Mouse (Mus musculus): Measurements from ENCODE around the gene Spsb1.

Spsb1 gene

GRCm38 (mm10) chr4:149875296-149875695 lies 79.5 kb downstream of the Spsb1 start:
- ChIA-PET POLR2A (interaction anchor here in 3 of 4 experiments (0.6 to 0.8 kb wide), 3 partner anchors 11 to 99 kb away, joined by 3 to 7 read pairs (median 3); no protein-coding TSS in a partner anchor), CTCF (interaction anchor here in 1 of 4 experiments (0.9 kb wide), 1 partner anchor 33 kb away, joined by 3 read pairs; no protein-coding TSS in a partner anchor)

GRCm38 (mm10) chr4:149872236-149872635 lies 82.6 kb downstream of the Spsb1 start:
- POLR2A ChIA-PET = interaction anchor here in 2 of 4 experiments (0.7 to 1.8 kb wide), 4 partner anchors 9 to 113 kb away, joined by 3 to 7 read pairs (median 4); no protein-coding TSS in a partner anchor
- CTCF ChIA-PET = interaction anchor here in 2 of 4 experiments (0.6 kb wide), 2 partner anchors 65 to 993 kb away, joined by 3 read pairs; no protein-coding TSS in a partner anchor

- ChIA-PET CTCF (interaction anchor here in 2 of 4 experiments (0.6 to 1.9 kb wide), 4 partner anchors 15 to 1426 kb away, joined by 3 to 8 read pairs (median 6); no protein-coding TSS in a partner anchor), POLR2A (interaction anchor here in 2 of 4 experiments (0.7 to 1.6 kb wide), 3 partner anchors 22 to 114 kb away, joined by 3 to 7 read pairs (median 4); no protein-coding TSS in a partner anchor)
Measured at GRCm38 (mm10) chr4:149871582-149871981, 83.3 kb downstream of the Spsb1 start.

GRCm38 (mm10) chr4:149871014-149871413 lies 83.8 kb downstream of the Spsb1 start:
- ChIA-PET CTCF (interaction anchor here (0.6 to 1.9 kb wide), 17 partner anchors 11 to 294 kb away, joined by 3 to 8 read pairs (median 4); no protein-coding TSS in a partner anchor), POLR2A (interaction anchor here in 2 of 4 experiments (0.8 to 1.9 kb wide), 7 partner anchors 8 to 515 kb away, joined by 3 to 8 read pairs (median 4); partner anchors contain the start of gene Gpr157 (in 1 of the 2))

- POLR2A ChIA-PET = interaction anchor here in 3 of 4 experiments (0.5 to 1.9 kb wide), 11 partner anchors 9 to 515 kb away, joined by 3 to 8 read pairs (median 4); partner anchors contain the start of gene Gpr157 (in 1 of the 3)
- CTCF ChIA-PET = interaction anchor here (0.6 to 1.9 kb wide), 29 partner anchors 12 to 295 kb away, joined by 3 to 10 read pairs (median 3); no protein-coding TSS in a partner anchor
Measured at GRCm38 (mm10) chr4:149870412-149870811, 84.4 kb downstream of the Spsb1 start.

- CTCF ChIA-PET = interaction anchor here in 1 of 4 experiments (1.0 kb wide), 1 partner anchor 27 kb away, joined by 5 read pairs; no protein-coding TSS in a partner anchor
Measured at GRCm38 (mm10) chr4:149868725-149869124, 86.1 kb downstream of the Spsb1 start.

GRCm38 (mm10) chr4:149868009-149868408 lies 86.8 kb downstream of the Spsb1 start:
- POLR2A ChIA-PET = interaction anchor here in 1 of 4 experiments (0.5 to 0.7 kb wide), 2 partner anchors 11 to 42 kb away, joined by 3 read pairs; no protein-coding TSS in a partner anchor
- CTCF ChIA-PET = interaction anchor here in 1 of 4 experiments (1.0 kb wide), 1 partner anchor 26 kb away, joined by 5 read pairs; no protein-coding TSS in a partner anchor

More at GRCm38 (mm10) chr4:149868725-149869124, 86.1 kb downstream of the Spsb1 start:
- POLR2A ChIA-PET = interaction anchor here in 1 of 4 experiments (0.6 kb wide), 1 partner anchor 347 kb away, joined by 4 read pairs; no protein-coding TSS in a partner anchor

- ChIA-PET POLR2A (no interaction called here), CTCF (no interaction called here)
Measured at GRCm38 (mm10) chr4:149867351-149867750, 87.5 kb downstream of the Spsb1 start.

- CTCF ChIA-PET = interaction anchor here in 1 of 4 experiments (1.1 kb wide), 1 partner anchor 23 kb away, joined by 3 read pairs; no protein-coding TSS in a partner anchor
- POLR2A ChIA-PET = interaction anchor here in 2 of 4 experiments (0.9 to 2.2 kb wide), 4 partner anchors 10 to 104 kb away, joined by 3 to 12 read pairs (median 4); no protein-coding TSS in a partner anchor
Measured at GRCm38 (mm10) chr4:149864395-149864794, 90.4 kb downstream of the Spsb1 start.

GRCm38 (mm10) chr4:149863522-149863921 lies 91.3 kb downstream of the Spsb1 start:
- POLR2A ChIA-PET = interaction anchor here in 3 of 4 experiments (0.5 to 1.6 kb wide), 5 partner anchors 9 to 105 kb away, joined by 3 to 16 read pairs (median 3); no protein-coding TSS in a partner anchor
- CTCF ChIA-PET = interaction anchor here in 2 of 4 experiments (0.6 to 1.3 kb wide), 4 partner anchors 13 to 210 kb away, joined by 3 to 4 read pairs (median 3); no protein-coding TSS in a partner anchor

- ChIA-PET CTCF (interaction anchor here in 2 of 4 experiments (0.7 kb wide), 2 partner anchors 19 to 211 kb away, joined by 3 read pairs; no protein-coding TSS in a partner anchor), POLR2A (interaction anchor here in 2 of 4 experiments (0.6 to 1.3 kb wide), 2 partner anchors 18 to 514 kb away, joined by 3 read pairs; no protein-coding TSS in a partner anchor)
Measured at GRCm38 (mm10) chr4:149860393-149860792, 94.5 kb downstream of the Spsb1 start.

GRCm38 (mm10) chr4:149858584-149858983 lies 96.3 kb downstream of the Spsb1 start:
- ChIA-PET CTCF (no interaction called here), POLR2A (interaction anchor here in 1 of 4 experiments (0.9 kb wide), 1 partner anchor 18 kb away, joined by 4 read pairs; no protein-coding TSS in a partner anchor)

- ChIA-PET POLR2A (no interaction called here), CTCF (no interaction called here)
Measured at GRCm38 (mm10) chr4:149858097-149858496, 96.7 kb downstream of the Spsb1 start.

- ChIA-PET CTCF (no interaction called here), POLR2A (interaction anchor here in 2 of 4 experiments (0.6 to 2.3 kb wide), 2 partner anchors 10 to 12 kb away, joined by 3 to 6 read pairs; no protein-coding TSS in a partner anchor)
Measured at GRCm38 (mm10) chr4:149857688-149858087, 97.2 kb downstream of the Spsb1 start.

GRCm38 (mm10) chr4:149855892-149856807 lies 98.7 kb downstream of the Spsb1 start:
- ChIA-PET POLR2A (interaction anchor here (0.5 to 3.0 kb wide), 24 partner anchors 9 to 1117 kb away, joined by 3 to 15 read pairs (median 4); partner anchors contain the start of genes Slc25a33 (in 2 of the 4) and Spsb1 (in 1 of the 4)), CTCF (interaction anchor here in 3 of 4 experiments (0.6 to 1.3 kb wide), 10 partner anchors 13 to 472 kb away, joined by 3 to 8 read pairs (median 4); no protein-coding TSS in a partner anchor)

- POLR2A ChIA-PET = interaction anchor here (0.5 to 3.0 kb wide), 28 partner anchors 8 to 1117 kb away, joined by 3 to 15 read pairs (median 5); partner anchors contain the start of genes Slc25a33 (in 2 of the 4) and Spsb1 (in 1 of the 4)
- CTCF ChIA-PET = interaction anchor here (0.6 to 1.8 kb wide), 6 partner anchors 13 to 473 kb away, joined by 3 to 14 read pairs (median 4); no protein-coding TSS in a partner anchor
Measured at GRCm38 (mm10) chr4:149855180-149855891, 99.5 kb downstream of the Spsb1 start.

- ChIA-PET POLR2A (interaction anchor here in 3 of 4 experiments (0.5 to 3.0 kb wide), 24 partner anchors 8 to 283 kb away, joined by 3 to 15 read pairs (median 4); partner anchors contain the start of genes Slc25a33 (in 1 of the 3) and Spsb1 (in 1 of the 3)), CTCF (interaction anchor here (0.5 to 2.0 kb wide), 8 partner anchors 9 to 61 kb away, joined by 3 to 14 read pairs (median 4); no protein-coding TSS in a partner anchor)
Measured at GRCm38 (mm10) chr4:149854770-149855169, 100.1 kb downstream of the Spsb1 start.
